Mouse (Mus musculus) monocyte, adult 5-6 weeks (primary cell): ENCODE measurements at regions not wholly inside any gene's neighbourhood (a gene's known extent, or its start where the extent isn't known, plus 50 kb on each side); places are given as distances from the start of the nearest gene placed in this dataset.

Experiments used
- ATAC-seq: fragments of 153-309, 156-312 bp; replicated peaks from 2 replicates; pipeline ENCODE4 v1.8.0; 2017; ENCODE audit warnings: mild to moderate bottlenecking; ENCODE audit not compliant: low TSS enrichment, insufficient number of reproducible peaks, severe bottlenecking, poor library complexity, low FRiP score

DNA sequence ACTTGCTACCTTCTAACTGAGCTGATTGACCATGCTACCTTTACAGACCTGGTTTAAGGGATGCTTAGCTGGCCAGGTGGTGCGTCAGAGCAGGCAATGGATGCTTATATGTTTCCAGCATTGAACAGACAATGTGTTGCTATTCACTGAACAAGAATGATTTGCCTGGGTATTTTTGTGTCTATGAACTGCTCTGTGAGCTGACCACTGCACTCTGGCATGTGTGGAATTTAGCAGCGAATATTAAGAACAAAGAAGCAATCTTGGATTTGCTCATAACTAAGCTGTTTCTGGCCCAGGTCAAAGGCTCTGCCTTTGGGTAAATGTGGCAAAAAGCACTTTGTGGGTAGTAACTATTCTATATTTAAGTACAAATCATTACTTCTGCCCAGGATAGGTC, 58.3 kb upstream of the Ccdc39 start:
- no peak for ATAC-seq

- ATAC-seq, result no peak
These were observed 59.2 kb upstream of the Ccdc39 start for GRCm38 (mm10) chr3:33903326-33903725.

DNA sequence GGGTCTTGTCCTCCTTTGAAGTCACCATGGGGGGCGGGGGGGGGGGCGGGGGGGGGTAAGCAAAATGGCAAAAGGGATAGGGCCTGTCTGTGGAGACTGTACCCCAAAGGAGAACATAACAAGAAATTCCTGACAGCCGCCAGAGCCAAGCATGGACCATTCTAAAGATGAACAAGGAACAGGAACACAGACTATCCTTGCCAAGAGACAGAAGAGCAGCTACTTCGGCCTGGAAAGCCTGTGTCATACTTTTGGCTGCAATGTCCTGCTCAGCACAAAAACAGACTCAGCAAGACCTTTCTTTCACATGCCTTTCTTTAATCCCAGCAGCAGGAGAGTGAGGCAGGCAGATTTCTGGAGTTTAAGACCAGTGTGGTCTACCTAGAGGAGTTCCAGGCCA, 59.7 kb upstream of the Ccdc39 start:
- no peak for ATAC-seq

- no peak for ATAC-seq
These were observed 61.0 kb upstream of the Ccdc39 start for GRCm38 (mm10) chr3:33904854-33905678.

GRCm38 (mm10) chr3:33905679-33906007, 61.5 kb upstream of the Ccdc39 start:
- no peak for ATAC-seq

GRCm38 (mm10) chr3:33907061-33907460, 63.0 kb upstream of the Ccdc39 start:
- no peak for ATAC-seq

- ATAC-seq, result no peak
These were observed 67.4 kb upstream of the Ccdc39 start for GRCm38 (mm10) chr3:33911559-33911958.

- ATAC-seq, result no peak
These were observed 69.4 kb upstream of the Ccdc39 start for GRCm38 (mm10) chr3:33913470-33913869.

DNA sequence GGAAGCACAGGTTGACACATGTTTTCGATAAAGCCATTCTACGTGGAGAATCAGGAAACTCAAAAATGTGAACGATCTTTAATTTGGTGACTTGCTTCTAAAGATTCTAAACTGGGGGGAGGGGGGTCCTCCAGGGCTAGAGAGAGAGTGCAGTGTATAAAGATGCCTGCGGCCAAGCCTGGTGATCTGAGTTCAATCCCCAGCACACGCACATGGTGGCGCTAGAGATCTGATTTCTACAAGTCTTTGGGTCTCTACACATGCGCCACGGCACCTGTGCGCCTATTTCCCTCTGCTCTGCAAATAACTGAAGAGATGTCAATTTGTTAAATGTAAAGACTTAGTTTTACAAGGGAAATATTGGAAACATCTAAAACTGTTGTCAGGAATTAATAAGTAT, 70.3 kb upstream of the Ccdc39 start:
- no peak for ATAC-seq

DNA sequence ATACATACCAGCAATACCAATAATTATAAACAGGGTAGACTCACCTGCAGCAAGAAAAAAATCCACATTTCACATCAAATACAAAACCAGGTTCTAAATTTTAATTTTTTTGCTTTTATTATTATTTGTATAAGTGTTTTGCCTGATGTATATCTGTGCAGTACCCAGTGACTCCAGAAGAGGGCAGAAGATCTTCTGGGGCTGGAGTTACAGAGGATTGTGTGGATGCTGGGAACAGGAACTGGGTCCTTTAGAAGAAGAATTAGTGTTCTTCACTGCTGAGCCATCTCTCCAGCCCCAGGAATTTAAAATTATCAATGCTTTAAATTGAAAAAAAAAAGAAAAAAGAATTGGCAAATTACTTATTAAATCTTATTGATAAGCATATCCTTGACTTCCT, 71.7 kb upstream of the Ccdc39 start:
- ATAC-seq, result no peak

GRCm38 (mm10) chr3:33916318-33916717, 72.2 kb upstream of the Ccdc39 start:
- no peak for ATAC-seq

GRCm38 (mm10) chr3:33916818-33917217, 72.7 kb upstream of the Ccdc39 start:
- ATAC-seq, result no peak

DNA sequence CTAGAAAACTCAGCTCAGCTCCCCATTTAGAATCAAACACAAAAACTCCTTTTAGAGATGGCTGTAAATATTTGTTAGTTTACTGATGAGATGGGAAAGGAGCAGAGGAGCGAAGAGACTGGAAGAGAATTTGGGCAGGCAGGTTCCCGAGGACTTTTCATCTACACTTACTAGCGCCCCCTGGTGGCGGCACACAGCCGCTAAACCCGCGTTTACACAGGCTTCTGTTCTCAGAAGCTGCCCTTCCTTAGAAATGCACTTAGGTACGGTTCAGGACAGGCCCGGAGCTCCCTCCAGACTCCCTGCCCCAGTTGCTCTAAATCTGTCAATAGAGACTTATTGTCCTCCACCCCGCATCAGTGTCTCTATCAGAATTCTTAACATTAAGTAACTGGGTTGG, 74.7 kb upstream of the Ccdc39 start:
- ATAC-seq, result no peak

DNA sequence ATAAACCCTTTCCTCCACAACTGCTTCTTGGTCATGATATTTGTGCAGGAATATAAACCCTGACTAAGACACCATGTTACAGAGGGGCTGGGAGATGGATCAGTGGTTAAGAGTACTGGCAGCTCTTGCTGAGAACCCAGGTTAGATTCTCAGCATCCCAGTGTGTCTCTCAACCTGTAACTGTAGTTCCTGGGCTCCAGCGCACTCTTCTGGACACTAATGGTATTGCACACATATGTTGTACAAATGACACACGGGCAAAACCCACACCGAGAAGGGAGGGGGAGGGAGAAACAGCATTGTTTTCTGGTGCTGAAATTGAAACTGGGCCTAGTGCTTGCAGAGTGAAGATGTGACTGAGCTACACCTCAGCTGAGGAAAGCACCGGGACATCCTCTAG, 81.0 kb upstream of the Ccdc39 start:
- ATAC-seq, result no peak

- ATAC-seq, result no peak
These were observed 64.7 kb upstream of the Fxr1 start for GRCm38 (mm10) chr3:33955064-33955463.

DNA sequence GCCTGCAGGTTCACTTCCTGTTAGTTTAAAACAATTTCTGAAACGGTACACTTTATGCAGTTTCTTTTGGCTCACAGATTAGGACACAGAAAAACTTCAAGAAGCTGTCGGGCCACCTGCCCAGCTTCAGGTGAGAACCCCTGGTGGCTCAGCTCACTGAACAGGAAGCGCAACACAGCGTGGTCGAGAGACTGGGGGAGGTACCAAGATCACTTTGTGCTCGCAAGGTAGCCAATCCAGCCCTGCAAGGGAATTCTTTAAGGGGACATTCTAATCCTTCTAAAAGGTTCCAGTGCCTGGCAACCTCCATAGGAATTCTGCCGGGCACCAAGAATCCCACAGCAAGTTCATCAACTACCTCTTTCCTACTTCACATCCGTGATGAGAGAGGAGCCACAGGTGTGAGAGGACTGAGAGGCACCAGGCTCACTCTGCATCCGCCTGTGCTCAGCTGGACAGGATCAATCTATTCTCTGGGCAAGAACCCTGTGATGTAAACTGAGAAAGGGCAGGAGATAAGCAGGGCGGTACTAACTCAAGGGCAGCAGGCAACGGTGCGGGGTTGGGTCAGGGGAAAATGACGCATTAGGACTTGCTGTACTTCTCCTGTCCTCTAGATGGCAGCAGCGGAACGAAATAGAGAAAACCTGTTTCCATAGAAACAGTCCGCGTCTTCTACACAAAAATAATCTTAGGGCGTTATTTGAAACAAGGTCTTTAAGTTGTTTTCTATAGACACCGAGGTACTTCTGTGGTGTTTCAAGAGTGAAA, 63.7 kb upstream of the Fxr1 start:
- ATAC-seq, result peak; percentile 60; the same call in 1 of the 2 replicates

DNA sequence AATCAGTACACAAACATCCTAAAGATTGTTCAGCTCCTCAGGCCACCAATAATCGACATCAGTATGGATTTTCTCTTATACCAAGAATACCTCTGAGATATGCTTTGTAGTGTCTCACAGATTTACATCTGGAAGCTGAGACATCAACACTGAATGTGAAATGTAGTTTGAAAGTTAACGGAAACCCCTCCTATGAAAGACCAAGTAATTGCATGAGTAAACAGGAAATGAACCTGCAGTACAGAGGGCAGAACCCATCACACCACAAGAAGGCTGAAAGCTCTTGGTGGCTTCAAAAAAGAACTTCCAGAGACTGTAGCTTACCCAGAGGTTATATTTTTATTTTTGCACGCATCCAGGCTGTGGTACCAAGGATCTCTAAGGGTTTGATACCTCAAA, 63.1 kb upstream of the Fxr1 start:
- no peak for ATAC-seq

- no peak for ATAC-seq
These were observed 62.1 kb upstream of the Fxr1 start for GRCm38 (mm10) chr3:33957676-33958075.

DNA sequence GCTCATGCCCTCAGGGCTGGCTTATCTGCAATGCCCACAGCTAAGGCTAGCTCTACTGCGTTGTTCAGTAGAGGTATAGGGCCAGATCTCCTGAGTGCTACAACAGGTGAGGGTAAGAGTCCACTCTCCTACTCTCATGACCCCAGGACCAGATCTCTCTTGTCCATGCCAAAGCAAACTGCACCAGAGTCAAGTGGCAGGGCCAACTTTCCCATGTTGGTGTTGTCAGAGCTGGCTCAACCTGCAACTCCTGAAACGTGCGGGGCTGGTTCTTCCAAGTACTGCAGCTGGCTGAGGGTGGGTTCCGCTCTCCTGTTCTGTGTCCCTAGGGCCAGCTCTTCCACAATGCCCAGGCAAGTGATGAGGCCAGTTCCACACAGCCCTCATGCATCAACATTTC, 61.5 kb upstream of the Fxr1 start:
- ATAC-seq, result no peak

GRCm38 (mm10) chr3:33960211-33960610, 59.5 kb upstream of the Fxr1 start:
- ATAC-seq, result no peak
